Mouse (Mus musculus): Measurements from ENCODE around the gene Ankub1. TPM values are rescaled to one million over a fixed set of nuclear protein-coding genes. Genes with fewer than 3 reads are reported as not detected.

The Ankub1 gene
- polyA plus RNA-seq, 1 experiment = not detected

GRCm38 (mm10) chr3:57714151-57714550 is 21.6 kb upstream of the Ankub1 start:
- Histone ChIP-seq H3K4me1 (ENCODE audit: control insufficient read depth, insufficient read depth, low read length) (peaks cover 4% of the 10 kb centered on the region), H3K9me3 (replicated peaks; ENCODE audit: control insufficient read depth, insufficient read depth, low read length, poor library complexity, severe bottlenecking) (no peaks in the 10 kb centered on the region), H3K4me3 (ENCODE audit: low read depth, low read length) (no peak overlapping the region), H3K9ac (ENCODE audit: low read depth, poor library complexity, severe bottlenecking) (no peak overlapping the region), H3K36me3 (ENCODE audit: control insufficient read depth, insufficient read depth, low read length, poor library complexity, severe bottlenecking) (no peaks in the 10 kb centered on the region), H3K27me3 (ENCODE audit: control insufficient read depth, insufficient read depth, low read length, poor library complexity, severe bottlenecking) (no peaks in the 10 kb centered on the region), H3K27ac (ENCODE audit: insufficient read depth, low read length) (no peak overlapping the region)
- TF ChIP-seq EP300 (IDR thresholded peaks at IDR 0.05; ENCODE audit: insufficient read depth, low read depth, low read length) = no peak
- no peak for TF ChIP-seq POLR2A (IDR thresholded peaks at IDR 0.05; ENCODE audit: insufficient read depth, low read length)
- no peak for TF ChIP-seq CTCF (IDR thresholded peaks at IDR 0.05; ENCODE audit: low read depth, low read length)

DNA sequence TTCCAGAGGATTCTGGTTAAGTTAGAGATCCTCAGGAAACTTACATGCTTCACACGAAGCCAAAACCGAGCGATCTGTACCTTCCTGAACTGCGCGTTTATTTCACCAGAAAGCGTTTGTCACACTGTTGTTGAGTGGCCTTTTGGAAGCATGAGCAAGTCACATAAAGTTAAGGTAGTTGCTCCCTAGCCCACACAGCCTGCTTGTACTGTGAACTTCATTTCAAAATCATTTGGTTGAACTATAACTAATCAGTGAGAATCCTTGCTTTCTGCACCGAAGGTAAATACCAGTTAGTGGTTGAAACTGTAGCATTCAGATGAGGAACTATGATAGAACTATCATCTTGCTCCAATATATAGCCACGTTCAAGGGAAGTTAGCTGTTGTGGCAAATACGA is 4.2 kb upstream of the Ankub1 start:
- Histone ChIP-seq H3K9me3 (replicated peaks; ENCODE audit: control insufficient read depth, insufficient read depth, low read length, poor library complexity, severe bottlenecking) (no peaks in the 10 kb centered on the region), H3K27me3 (ENCODE audit: control insufficient read depth, insufficient read depth, low read length, poor library complexity, severe bottlenecking) (peaks cover 2% of the 10 kb centered on the region; the same call in 1 of the 2 replicates), H3K36me3 (ENCODE audit: control insufficient read depth, insufficient read depth, low read length, poor library complexity, severe bottlenecking) (no peaks in the 10 kb centered on the region), H3K9ac (ENCODE audit: low read depth, poor library complexity, severe bottlenecking) (no peak overlapping the region), H3K4me1 (ENCODE audit: control insufficient read depth, insufficient read depth, low read length) (no peaks in the 10 kb centered on the region), H3K27ac (ENCODE audit: insufficient read depth, low read length) (no peak overlapping the region), H3K4me3 (ENCODE audit: low read depth, low read length) (no peak overlapping the region)
- TF ChIP-seq EP300 (IDR thresholded peaks at IDR 0.05; ENCODE audit: insufficient read depth, low read depth, low read length) (no peak), CTCF (IDR thresholded peaks at IDR 0.05; ENCODE audit: low read depth, low read length) (no peak), POLR2A (IDR thresholded peaks at IDR 0.05; ENCODE audit: insufficient read depth, low read length) (no peak)

GRCm38 (mm10) chr3:57696249-57696648 is 3.6 kb upstream of the Ankub1 start:
- no peaks in the 10 kb centered on the region for H3K36me3 ChIP-seq (ENCODE audit: control insufficient read depth, insufficient read depth, low read length, poor library complexity, severe bottlenecking)
- H3K27me3 ChIP-seq (ENCODE audit: control insufficient read depth, insufficient read depth, low read length, poor library complexity, severe bottlenecking) = peaks cover 2% of the 10 kb centered on the region; the same call in 1 of the 2 replicates
- H3K27ac ChIP-seq (ENCODE audit: insufficient read depth, low read length) = no peak overlapping the region
- TF ChIP-seq POLR2A (IDR thresholded peaks at IDR 0.05; ENCODE audit: insufficient read depth, low read length) (no peak), CTCF (IDR thresholded peaks at IDR 0.05; ENCODE audit: low read depth, low read length) (no peak), EP300 (IDR thresholded peaks at IDR 0.05; ENCODE audit: insufficient read depth, low read depth, low read length) (no peak)
- H3K4me3 ChIP-seq (ENCODE audit: low read depth, low read length) = no peak overlapping the region
- H3K4me1 ChIP-seq (ENCODE audit: control insufficient read depth, insufficient read depth, low read length) = no peaks in the 10 kb centered on the region
- no peak overlapping the region for H3K9ac ChIP-seq (ENCODE audit: low read depth, poor library complexity, severe bottlenecking)
- H3K9me3 ChIP-seq (replicated peaks; ENCODE audit: control insufficient read depth, insufficient read depth, low read length, poor library complexity, severe bottlenecking) = no peaks in the 10 kb centered on the region

- H3K36me3 ChIP-seq (ENCODE audit: control insufficient read depth, insufficient read depth, low read length, poor library complexity, severe bottlenecking) = no peaks in the 10 kb centered on the region
- H3K4me3 ChIP-seq (ENCODE audit: low read depth, low read length) = no peak overlapping the region
- H3K9me3 ChIP-seq (replicated peaks; ENCODE audit: control insufficient read depth, insufficient read depth, low read length, poor library complexity, severe bottlenecking) = peaks cover 3% of the 10 kb centered on the region
- no peaks in the 10 kb centered on the region for H3K27me3 ChIP-seq (ENCODE audit: control insufficient read depth, insufficient read depth, low read length, poor library complexity, severe bottlenecking)
- no peaks in the 10 kb centered on the region for H3K4me1 ChIP-seq (ENCODE audit: control insufficient read depth, insufficient read depth, low read length)
- H3K27ac ChIP-seq (ENCODE audit: insufficient read depth, low read length) = no peak overlapping the region
- no peak overlapping the region for H3K9ac ChIP-seq (ENCODE audit: low read depth, poor library complexity, severe bottlenecking)
- TF ChIP-seq EP300 (IDR thresholded peaks at IDR 0.05; ENCODE audit: insufficient read depth, low read depth, low read length) = no peak
- no peak for TF ChIP-seq CTCF (IDR thresholded peaks at IDR 0.05; ENCODE audit: low read depth, low read length)
- TF ChIP-seq POLR2A (IDR thresholded peaks at IDR 0.05; ENCODE audit: insufficient read depth, low read length) = no peak
These were observed 827 bp downstream of the Ankub1 start for GRCm38 (mm10) chr3:57691772-57692171.

GRCm38 (mm10) chr3:57677786-57678185 is 14.8 kb downstream of the Ankub1 start:
- H3K9me3 ChIP-seq (replicated peaks; ENCODE audit: control insufficient read depth, insufficient read depth, low read length, poor library complexity, severe bottlenecking) = peaks cover 6% of the 10 kb centered on the region; the same call in 1 of the 2 replicates
- no peak overlapping the region for H3K27ac ChIP-seq (ENCODE audit: insufficient read depth, low read length)
- no peaks in the 10 kb centered on the region for H3K36me3 ChIP-seq (ENCODE audit: control insufficient read depth, insufficient read depth, low read length, poor library complexity, severe bottlenecking)
- no peak for TF ChIP-seq CTCF (IDR thresholded peaks at IDR 0.05; ENCODE audit: low read depth, low read length)
- TF ChIP-seq POLR2A (IDR thresholded peaks at IDR 0.05; ENCODE audit: insufficient read depth, low read length) = no peak
- no peak overlapping the region for H3K9ac ChIP-seq (ENCODE audit: low read depth, poor library complexity, severe bottlenecking)
- H3K4me3 ChIP-seq (ENCODE audit: low read depth, low read length) = no peak overlapping the region
- H3K4me1 ChIP-seq (ENCODE audit: control insufficient read depth, insufficient read depth, low read length) = no peaks in the 10 kb centered on the region
- no peaks in the 10 kb centered on the region for H3K27me3 ChIP-seq (ENCODE audit: control insufficient read depth, insufficient read depth, low read length, poor library complexity, severe bottlenecking)

- no peak overlapping the region for H3K27ac ChIP-seq (ENCODE audit: insufficient read depth, low read length)
- H3K4me3 ChIP-seq (ENCODE audit: low read depth, low read length) = no peak overlapping the region
- H3K27me3 ChIP-seq (ENCODE audit: control insufficient read depth, insufficient read depth, low read length, poor library complexity, severe bottlenecking) = no peaks in the 10 kb centered on the region
- H3K9ac ChIP-seq (ENCODE audit: low read depth, poor library complexity, severe bottlenecking) = no peak overlapping the region
- no peaks in the 10 kb centered on the region for H3K36me3 ChIP-seq (ENCODE audit: control insufficient read depth, insufficient read depth, low read length, poor library complexity, severe bottlenecking)
- peaks cover 6% of the 10 kb centered on the region; the same call in 1 of the 2 replicates for H3K9me3 ChIP-seq (replicated peaks; ENCODE audit: control insufficient read depth, insufficient read depth, low read length, poor library complexity, severe bottlenecking)
- TF ChIP-seq POLR2A (IDR thresholded peaks at IDR 0.05; ENCODE audit: insufficient read depth, low read length) = no peak
- TF ChIP-seq EP300 (IDR thresholded peaks at IDR 0.05; ENCODE audit: insufficient read depth, low read depth, low read length) = no peak
- no peak for TF ChIP-seq CTCF (IDR thresholded peaks at IDR 0.05; ENCODE audit: low read depth, low read length)
- H3K4me1 ChIP-seq (ENCODE audit: control insufficient read depth, insufficient read depth, low read length) = no peaks in the 10 kb centered on the region
These were observed 18.5 kb downstream of the Ankub1 start for GRCm38 (mm10) chr3:57674075-57674474.
